Mouse (Mus musculus) midbrain, embryonic 14.5 days (tissue): ENCODE data around the gene Zfp748. TPM values are rescaled to one million over a fixed set of nuclear protein-coding genes. Genes with fewer than 3 reads are reported as not detected.

Experiments
- ATAC-seq: fragments of 200-750 bp; cut with Nextera tagmentation; 2 replicates; pipeline ENCODE4 v1.8.0; 2017; ENCODE audit warnings: moderate number of reproducible peaks, moderate library complexity; ENCODE audit not compliant: low FRiP score, low TSS enrichment
- DNase-seq: peaks from one replicate; pipeline ENCODE4 v3.0.0-alpha.2; 2015
- H3K27ac ChIP-seq: fragments of 300-500 bp; sonication (generic); replicated peaks from 2 replicates; pipeline ENCODE4 v1.5.1; 2014; ENCODE audit warnings: mild to moderate bottlenecking, low read depth, low read length, moderate library complexity
- H3K27me3 ChIP-seq: fragments of 300-500 bp; sonication (generic); 2 replicates; pipeline ENCODE4 v1.6.1; 2014; ENCODE audit warnings: low read length, control low read depth, mixed read lengths; ENCODE audit not compliant: control insufficient read depth, insufficient read depth
- H3K36me3 ChIP-seq: fragments of 300-500 bp; sonication (generic); 2 replicates; pipeline ENCODE4 v1.6.1; 2014; ENCODE audit warnings: low read length, control low read depth; ENCODE audit not compliant: control insufficient read depth, insufficient read depth
- H3K4me1 ChIP-seq: fragments of 300-500 bp; sonication (generic); 2 replicates; pipeline ENCODE4 v1.6.1; 2014; ENCODE audit warnings: mild to moderate bottlenecking, antibody characterized with exemption, low read length, control low read depth; ENCODE audit not compliant: control insufficient read depth, insufficient read depth
- H3K4me2 ChIP-seq: fragments of 300-500 bp; sonication (generic); 2 replicates; pipeline ENCODE4 v1.6.1; 2014; ENCODE audit warnings: mild to moderate bottlenecking, low read length, moderate library complexity
- H3K4me3 ChIP-seq: fragments of 300-500 bp; sonication (generic); replicated peaks from 2 replicates; pipeline ENCODE4 v1.5.1; 2014; ENCODE audit warnings: low read depth, low read length
- H3K9ac ChIP-seq: fragments of 300-500 bp; sonication (generic); replicated peaks from 2 replicates; pipeline ENCODE4 v1.6.1; 2014; ENCODE audit warnings: mild to moderate bottlenecking, low read length, moderate library complexity
- H3K9me3 ChIP-seq: fragments of 300-500 bp; sonication (generic); 2 replicates; pipeline ENCODE4 v1.6.1; 2016; ENCODE audit warnings: low read length, control low read depth, mixed read lengths; ENCODE audit not compliant: control insufficient read depth
- WGBS: fragments of 180-500 bp; shearing (Covaris S2); extraction: QIAGEN DNeasy Blood & Tissue Kit; methylation state at CpG from one replicate; pipeline ENCODE4 v1.1.7; 2014; 5-methylcytosine and 5-hydroxymethylcytosine counted together
- polyA plus RNA-seq: library from polyadenylated mRNA; unstranded; fragments of >200 nt; fragmentation: Nextera tagmentation; extraction: Ambion mirVana; gene quantifications from 2 replicates; pipeline ENCODE4 v1.2.1, GENCODE M21; 2014

The Zfp748 gene
- polyA plus RNA-seq, 1 experiment from 2014 or later = 22.0 TPM

DNA sequence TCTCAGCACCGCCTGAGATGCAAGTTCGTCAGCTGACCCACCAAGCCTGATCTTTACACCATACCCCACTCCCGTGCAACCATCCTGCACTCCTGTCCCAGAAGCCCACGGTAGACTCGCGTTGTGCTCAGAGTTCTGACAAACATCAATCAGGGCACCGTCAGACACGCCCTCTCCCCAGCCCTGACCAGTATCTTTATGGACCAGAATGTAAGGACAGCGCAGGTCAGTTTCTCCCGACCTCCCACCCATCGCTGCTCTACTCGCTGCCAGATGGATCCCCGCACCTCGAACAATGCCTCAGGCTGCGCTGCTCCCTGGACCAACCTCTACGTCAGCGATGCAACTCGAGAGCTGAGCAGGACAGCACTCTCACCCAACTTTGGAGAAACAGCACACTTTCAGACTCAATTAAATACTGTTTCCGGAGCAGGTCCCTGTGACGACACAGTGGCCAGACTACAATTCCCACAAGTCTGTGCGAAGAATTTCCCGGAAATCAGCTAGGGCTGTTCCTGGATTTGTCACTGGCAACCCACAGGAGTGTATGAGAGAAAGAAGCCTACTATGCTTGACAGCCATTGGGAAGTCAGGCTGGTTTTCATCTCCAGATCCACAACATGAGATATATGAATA lies 53.4 kb downstream of the Zfp748 start, which contains the start of gene Zfp58:
Gene Zfp58 (minus strand): TSS at position 472 of the 636 bp plus-strand sequence.
- WGBS = 1% methylated on average over 22 of the region's 22 CpGs
- 0 out of 2 replicates have a peak within 1 kb of the TSS, but pooled peaks have one; percentile 37 for H3K27ac ChIP-seq
- ATAC-seq = peak; percentile 97

DNA sequence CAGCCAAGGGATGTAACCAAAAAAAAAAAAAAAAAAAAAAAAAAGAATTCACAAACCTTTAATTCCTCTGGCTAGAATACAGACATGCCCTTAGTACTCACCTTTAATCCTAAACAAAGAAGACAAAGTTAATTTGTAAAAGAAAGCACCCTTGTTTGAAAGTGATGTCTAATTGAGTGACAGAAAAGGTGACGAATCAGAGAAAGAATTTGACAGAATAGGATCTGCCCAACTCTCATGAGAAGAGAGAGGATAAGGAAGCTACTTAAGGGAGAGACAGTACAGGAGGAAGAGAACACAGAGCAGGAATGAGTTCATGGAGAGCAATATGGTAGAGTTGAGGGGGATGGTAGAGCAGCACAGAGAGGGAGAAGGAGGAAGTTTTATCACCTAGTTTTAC lies 58.0 kb downstream of the Zfp748 start:
- Histone ChIP-seq H3K4me1 (peaks cover 6% of the 10 kb centered on the region; the same call in 1 of the 2 replicates), H3K4me3 (no peak overlapping the region), H3K36me3 (peaks cover 39% of the 10 kb centered on the region), H3K27me3 (no peaks in the 10 kb centered on the region), H3K4me2 (no peak overlapping the region), H3K9me3 (peaks cover 19% of the 10 kb centered on the region), H3K9ac (no peak overlapping the region), H3K27ac (no peak overlapping the region)
- 98% methylated on average over 1 of the region's 1 CpGs for WGBS
- ATAC-seq (no peak), DNase-seq (no peak)

More for the DNA sequence above, 53.4 kb downstream of the Zfp748 start, which contains the start of gene Zfp58:
- H3K9me3 ChIP-seq = peaks cover 2% of the 10 kb centered on the region; the same call in 1 of the 2 replicates
- H3K27me3 ChIP-seq = no peaks in the 10 kb centered on the region
- H3K4me2 ChIP-seq = peak within 1 kb of the TSS; percentile 89
- peak within 1 kb of the TSS; percentile 86 for H3K4me3 ChIP-seq
- peak; percentile 94 for DNase-seq
- peaks cover 3% of the 10 kb centered on the region for H3K36me3 ChIP-seq
- peaks cover 6% of the 10 kb centered on the region; the same call in 1 of the 2 replicates for H3K4me1 ChIP-seq
- peak within 1 kb of the TSS; percentile 62 for H3K9ac ChIP-seq

Other genes with a start within 250 kb of the Zfp748 start
- 0.76 and 0.92 TPM in 2 replicates for gene Zfp457, start 247.3 kb downstream of the Zfp748 start, polyA plus RNA-seq
- 2.1 TPM in 2 replicates for gene Zfp595, start 221.3 kb downstream of the Zfp748 start, polyA plus RNA-seq
- not detected in 2 replicates for gene Gm28044, start 193.3 kb downstream of the Zfp748 start, polyA plus RNA-seq
- 0.65 and 0.82 TPM in 2 replicates for gene Zfp953, start 193.2 kb downstream of the Zfp748 start, polyA plus RNA-seq
- 0.38 TPM in 1 of 2 replicates, not detected in the other for gene Gm28041, start 178.1 kb downstream of the Zfp748 start, polyA plus RNA-seq
- 0.78 and 0.93 TPM in 2 replicates for gene Zfp456, start 178.0 kb downstream of the Zfp748 start, polyA plus RNA-seq
- 2.7 and 3.6 TPM in 2 replicates for gene Zfp429, start 154.0 kb downstream of the Zfp748 start, polyA plus RNA-seq
- gene Zfp459, start 132.4 kb downstream of the Zfp748 start, polyA plus RNA-seq = 0.72 TPM in 2 replicates
- 6.0 and 7.6 TPM in 2 replicates for gene Zfp874a, start 102.2 kb downstream of the Zfp748 start, polyA plus RNA-seq
- 2.3 and 2.7 TPM in 2 replicates for gene Zfp874b, start 69.6 kb downstream of the Zfp748 start, polyA plus RNA-seq
- 10.1 and 15.5 TPM in 2 replicates for gene Zfp58, start 53.3 kb downstream of the Zfp748 start, polyA plus RNA-seq
- 0.42 TPM in 1 of 2 replicates, not detected in the other for gene Gm26965, start 27.7 kb downstream of the Zfp748 start, polyA plus RNA-seq
- 39.9 and 45.3 TPM in 2 replicates for gene Zfp87, start 27.7 kb downstream of the Zfp748 start, polyA plus RNA-seq
- gene Zfp729b, start 55.9 kb upstream of the Zfp748 start, polyA plus RNA-seq = 4.8 and 6.6 TPM in 2 replicates
- gene Gm49345, start 83.9 kb upstream of the Zfp748 start, polyA plus RNA-seq = not detected in 2 replicates
- 4.1 and 4.3 TPM in 2 replicates for gene Zfp729a, start 84.0 kb upstream of the Zfp748 start, polyA plus RNA-seq
- 13.9 and 15.9 TPM in 2 replicates for gene Zfp738, start 133.2 kb upstream of the Zfp748 start, polyA plus RNA-seq
- gene Zfp65, start 175.3 kb upstream of the Zfp748 start, polyA plus RNA-seq = 5.4 and 6.7 TPM in 2 replicates
- gene Zfp85, start 201.4 kb upstream of the Zfp748 start, polyA plus RNA-seq = 10.5 and 11.1 TPM in 2 replicates
- 2.6 and 3.6 TPM in 2 replicates for gene Zfp493, start 225.9 kb upstream of the Zfp748 start, polyA plus RNA-seq